Mouse (Mus musculus): ENCODE measurements at regions not wholly inside any gene's neighbourhood (a gene's known extent, or its start where the extent isn't known, plus 50 kb on each side); places are given as distances from the start of the nearest gene placed in this dataset.
A peak's percentile ranks its signal among the peaks of the same experiment; 100 is the strongest.

DNA sequence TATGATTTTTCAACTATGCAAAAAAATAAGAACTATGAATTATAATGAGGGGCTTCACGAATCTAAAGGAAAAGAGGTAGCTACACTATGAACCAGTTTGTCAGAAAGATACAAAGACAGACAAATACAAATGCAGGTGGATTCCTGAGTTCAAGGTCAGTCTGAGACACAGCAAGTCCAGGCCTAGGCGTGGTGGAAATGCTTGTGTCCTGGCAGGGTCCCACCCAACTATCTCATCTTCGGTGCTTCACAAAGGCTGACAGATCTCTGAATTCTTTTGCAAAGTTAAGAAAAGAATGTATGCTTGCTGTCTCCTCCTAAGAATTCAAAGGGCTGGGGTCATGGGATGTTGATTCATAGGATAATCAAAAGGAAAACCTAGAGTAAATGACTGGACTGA, 132.9 kb upstream of the Abca1 start:
- no peak for ATAC-seq (ENCODE audit: low FRiP score)
- no peak for DNase-seq (ENCODE audit: low spot score, missing footprints)
- Histone ChIP-seq H3K36me3 (ENCODE audit: control insufficient read depth, insufficient read depth, low read length) (no peaks in the 10 kb centered on the region), H3K4me1 (ENCODE audit: control insufficient read depth, insufficient read depth, low read length) (no peaks in the 10 kb centered on the region), H3K4me2 (no peak overlapping the region), H3K4me3 (ENCODE audit: low read depth, low read length) (no peak overlapping the region), H3K9me3 (ENCODE audit: control insufficient read depth, low read length) (no peaks in the 10 kb centered on the region; the same call in 1 of the 2 replicates), H3K27ac (ENCODE audit: low read depth, low read length) (no peak overlapping the region), H3K9ac (ENCODE audit: low read length) (no peak overlapping the region), H3K27me3 (ENCODE audit: control insufficient read depth, insufficient read depth, low read length) (no peaks in the 10 kb centered on the region)
- 87% methylated on average over 3 of the region's 3 CpGs for WGBS

- Histone ChIP-seq H3K4me1 (ENCODE audit: control insufficient read depth, insufficient read depth, low read length) (no peaks in the 10 kb centered on the region), H3K9ac (ENCODE audit: low read length) (no peak overlapping the region), H3K36me3 (ENCODE audit: control insufficient read depth, insufficient read depth, low read length) (no peaks in the 10 kb centered on the region), H3K9me3 (ENCODE audit: control insufficient read depth, low read length) (no peaks in the 10 kb centered on the region), H3K27ac (ENCODE audit: low read depth, low read length) (no peak overlapping the region), H3K4me3 (ENCODE audit: low read depth, low read length) (no peak overlapping the region), H3K4me2 (no peak overlapping the region), H3K27me3 (ENCODE audit: control insufficient read depth, insufficient read depth, low read length) (no peaks in the 10 kb centered on the region)
- no peak for DNase-seq (ENCODE audit: low spot score, missing footprints)
- ATAC-seq (ENCODE audit: low FRiP score), result no peak
- 63% methylated on average over 12 of the region's 12 CpGs for WGBS
Observed at GRCm38 (mm10) chr4:53277741-53278525, 118.2 kb upstream of the Abca1 start.

- no peak overlapping the region for H3K9ac ChIP-seq (ENCODE audit: low read length)
- no peak for DNase-seq (ENCODE audit: low spot score, missing footprints)
- H3K27me3 ChIP-seq (ENCODE audit: control insufficient read depth, insufficient read depth, low read length), result no peaks in the 10 kb centered on the region
- H3K4me2 ChIP-seq, result no peak overlapping the region
- WGBS, result 92% methylated on average over 10 of the region's 10 CpGs
- no peak overlapping the region for H3K4me3 ChIP-seq (ENCODE audit: low read depth, low read length)
- no peak for ATAC-seq (ENCODE audit: low FRiP score)
- no peaks in the 10 kb centered on the region for H3K4me1 ChIP-seq (ENCODE audit: control insufficient read depth, insufficient read depth, low read length)
- H3K36me3 ChIP-seq (ENCODE audit: control insufficient read depth, insufficient read depth, low read length), result no peaks in the 10 kb centered on the region
- H3K27ac ChIP-seq (ENCODE audit: low read depth, low read length), result no peak overlapping the region
- no peaks in the 10 kb centered on the region for H3K9me3 ChIP-seq (ENCODE audit: control insufficient read depth, low read length)
Observed at GRCm38 (mm10) chr4:53270433-53270832, 110.7 kb upstream of the Abca1 start.

- H3K27ac ChIP-seq (ENCODE audit: low read depth, low read length), result no peak overlapping the region
- H3K4me2 ChIP-seq, result no peak overlapping the region
- no peaks in the 10 kb centered on the region for H3K36me3 ChIP-seq (ENCODE audit: control insufficient read depth, insufficient read depth, low read length)
- no peaks in the 10 kb centered on the region for H3K27me3 ChIP-seq (ENCODE audit: control insufficient read depth, insufficient read depth, low read length)
- no peaks in the 10 kb centered on the region for H3K9me3 ChIP-seq (ENCODE audit: control insufficient read depth, low read length)
- DNase-seq (ENCODE audit: low spot score, missing footprints) (no peak), ATAC-seq (ENCODE audit: low FRiP score) (no peak)
- no peak overlapping the region for H3K9ac ChIP-seq (ENCODE audit: low read length)
- WGBS, result 97% methylated on average over 5 of the region's 5 CpGs
- no peak overlapping the region for H3K4me3 ChIP-seq (ENCODE audit: low read depth, low read length)
- H3K4me1 ChIP-seq (ENCODE audit: control insufficient read depth, insufficient read depth, low read length), result no peaks in the 10 kb centered on the region
Observed at GRCm38 (mm10) chr4:53269999-53270398, 110.3 kb upstream of the Abca1 start.

DNA sequence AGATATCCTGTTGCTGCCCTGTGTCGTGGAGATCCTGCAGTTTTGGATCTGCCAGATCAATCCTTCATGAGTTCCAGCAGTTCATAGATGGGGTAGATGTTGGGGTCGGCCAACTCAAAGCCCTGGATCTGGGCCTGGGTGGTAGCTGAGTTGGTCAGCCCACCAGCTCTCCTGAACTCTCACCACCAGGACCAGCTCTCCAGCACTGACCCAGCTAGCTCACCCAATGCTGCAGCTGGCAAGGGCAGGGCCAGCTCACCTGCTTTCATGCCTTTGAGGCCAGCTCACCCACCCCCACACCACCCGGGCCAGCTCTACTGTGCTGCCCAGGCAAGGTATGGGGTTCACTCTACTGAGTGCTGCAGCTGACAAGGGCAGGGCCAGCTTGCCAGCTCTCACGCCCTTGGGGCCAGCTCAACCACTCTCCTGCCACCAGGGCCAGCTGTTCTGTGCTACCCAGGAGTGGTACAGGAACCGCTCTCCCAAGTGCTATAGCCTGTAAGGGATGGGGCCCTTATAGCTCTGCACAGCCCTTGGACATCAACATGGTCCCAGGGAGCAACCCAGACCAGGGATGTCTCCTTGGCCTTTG, 109.7 kb upstream of the Abca1 start:
- Histone ChIP-seq H3K27ac (ENCODE audit: low read depth, low read length) (no peak overlapping the region), H3K4me2 (no peak overlapping the region), H3K27me3 (ENCODE audit: control insufficient read depth, insufficient read depth, low read length) (no peaks in the 10 kb centered on the region), H3K4me3 (ENCODE audit: low read depth, low read length) (no peak overlapping the region), H3K9me3 (ENCODE audit: control insufficient read depth, low read length) (no peaks in the 10 kb centered on the region), H3K9ac (ENCODE audit: low read length) (no peak overlapping the region), H3K4me1 (ENCODE audit: control insufficient read depth, insufficient read depth, low read length) (no peaks in the 10 kb centered on the region), H3K36me3 (ENCODE audit: control insufficient read depth, insufficient read depth, low read length) (no peaks in the 10 kb centered on the region)
- ATAC-seq (ENCODE audit: low FRiP score) (0 out of 2 replicates have a peak, but pooled peaks have one; percentile 16), DNase-seq (ENCODE audit: low spot score, missing footprints) (no peak)
- 89% methylated on average over 5 of the region's 5 CpGs for WGBS

- no peaks in the 10 kb centered on the region for H3K9me3 ChIP-seq (ENCODE audit: control insufficient read depth, low read length)
- H3K27me3 ChIP-seq (ENCODE audit: control insufficient read depth, insufficient read depth, low read length), result no peaks in the 10 kb centered on the region
- H3K4me2 ChIP-seq, result no peak overlapping the region
- H3K27ac ChIP-seq (ENCODE audit: low read depth, low read length), result no peak overlapping the region
- H3K36me3 ChIP-seq (ENCODE audit: control insufficient read depth, insufficient read depth, low read length), result no peaks in the 10 kb centered on the region
- H3K4me3 ChIP-seq (ENCODE audit: low read depth, low read length), result no peak overlapping the region
- no peaks in the 10 kb centered on the region for H3K4me1 ChIP-seq (ENCODE audit: control insufficient read depth, insufficient read depth, low read length)
- H3K9ac ChIP-seq (ENCODE audit: low read length), result no peak overlapping the region
- ATAC-seq (ENCODE audit: low FRiP score) (no peak), DNase-seq (ENCODE audit: low spot score, missing footprints) (no peak)
- WGBS, result 88% methylated on average over 5 of the region's 5 CpGs
Observed at GRCm38 (mm10) chr4:53264901-53265300, 105.2 kb upstream of the Abca1 start.

- Histone ChIP-seq H3K4me1 (ENCODE audit: control insufficient read depth, insufficient read depth, low read length) (no peaks in the 10 kb centered on the region), H3K9ac (ENCODE audit: low read length) (no peak overlapping the region), H3K36me3 (ENCODE audit: control insufficient read depth, insufficient read depth, low read length) (no peaks in the 10 kb centered on the region), H3K27me3 (ENCODE audit: control insufficient read depth, insufficient read depth, low read length) (no peaks in the 10 kb centered on the region), H3K4me3 (ENCODE audit: low read depth, low read length) (no peak overlapping the region), H3K4me2 (no peak overlapping the region), H3K9me3 (ENCODE audit: control insufficient read depth, low read length) (no peaks in the 10 kb centered on the region), H3K27ac (ENCODE audit: low read depth, low read length) (no peak overlapping the region)
- 96% methylated on average over 2 of the region's 2 CpGs for WGBS
- DNase-seq (ENCODE audit: low spot score, missing footprints) (no peak), ATAC-seq (ENCODE audit: low FRiP score) (no peak)
Observed at GRCm38 (mm10) chr4:53264501-53264900, 104.8 kb upstream of the Abca1 start.

DNA sequence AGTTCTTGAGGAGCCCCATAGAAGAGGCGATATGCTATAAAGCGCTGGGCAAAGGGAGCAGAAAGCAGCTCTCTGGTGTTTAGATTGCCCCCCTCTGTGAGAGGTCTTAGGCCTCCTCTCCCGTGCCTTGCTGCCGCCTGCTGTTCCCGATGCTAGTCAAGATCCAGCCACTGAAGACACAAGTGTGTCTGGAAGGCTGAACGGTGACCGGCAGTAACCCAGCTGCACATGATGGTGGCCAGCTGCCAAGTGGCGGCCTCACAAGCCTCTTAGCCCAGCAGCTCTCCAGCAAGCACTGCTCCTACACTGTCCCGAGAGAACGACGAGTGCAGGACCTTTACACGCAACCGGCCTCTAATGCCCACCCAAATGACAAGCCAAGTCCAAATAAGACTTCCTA, 104.1 kb upstream of the Abca1 start:
- H3K4me3 ChIP-seq (ENCODE audit: low read depth, low read length), result no peak overlapping the region
- H3K9me3 ChIP-seq (ENCODE audit: control insufficient read depth, low read length), result no peaks in the 10 kb centered on the region
- H3K27ac ChIP-seq (ENCODE audit: low read depth, low read length), result no peak overlapping the region
- H3K27me3 ChIP-seq (ENCODE audit: control insufficient read depth, insufficient read depth, low read length), result no peaks in the 10 kb centered on the region
- H3K4me1 ChIP-seq (ENCODE audit: control insufficient read depth, insufficient read depth, low read length), result no peaks in the 10 kb centered on the region
- H3K36me3 ChIP-seq (ENCODE audit: control insufficient read depth, insufficient read depth, low read length), result no peaks in the 10 kb centered on the region
- 69% methylated on average over 13 of the region's 13 CpGs for WGBS
- no peak overlapping the region for H3K4me2 ChIP-seq
- DNase-seq (ENCODE audit: low spot score, missing footprints) (no peak), ATAC-seq (ENCODE audit: low FRiP score) (no peak; the same call in 1 of the 2 replicates)
- H3K9ac ChIP-seq (ENCODE audit: low read length), result no peak overlapping the region

- H3K36me3 ChIP-seq (ENCODE audit: control insufficient read depth, insufficient read depth, low read length), result no peaks in the 10 kb centered on the region
- no peak overlapping the region for H3K4me2 ChIP-seq
- no peak overlapping the region for H3K9ac ChIP-seq (ENCODE audit: low read length)
- WGBS, result 86% methylated on average over 5 of the region's 5 CpGs
- H3K4me1 ChIP-seq (ENCODE audit: control insufficient read depth, insufficient read depth, low read length), result no peaks in the 10 kb centered on the region
- H3K27ac ChIP-seq (ENCODE audit: low read depth, low read length), result no peak overlapping the region
- H3K9me3 ChIP-seq (ENCODE audit: control insufficient read depth, low read length), result no peaks in the 10 kb centered on the region
- ATAC-seq (ENCODE audit: low FRiP score), result no peak
- no peak for DNase-seq (ENCODE audit: low spot score, missing footprints)
- H3K4me3 ChIP-seq (ENCODE audit: low read depth, low read length), result no peak overlapping the region
- H3K27me3 ChIP-seq (ENCODE audit: control insufficient read depth, insufficient read depth, low read length), result no peaks in the 10 kb centered on the region
Observed at GRCm38 (mm10) chr4:53262466-53262865, 102.8 kb upstream of the Abca1 start.

Data from midbrain, embryonic 11.5 days (tissue).